Mouse (Mus musculus) hindbrain, postnatal 0 days (tissue): ENCODE measurements at regions not wholly inside any gene's neighbourhood (a gene's known extent, or its start where the extent isn't known, plus 50 kb on each side); places are given as distances from the start of the nearest gene placed in this dataset.
A peak's percentile ranks its signal among the peaks of the same experiment; 100 is the strongest.

Source experiments
- ATAC-seq: fragments of 200-750 bp; cut with Nextera tagmentation; 2 replicates; pipeline ENCODE4 v1.8.0; 2017; ENCODE audit warnings: mild to moderate bottlenecking, moderate TSS enrichment, moderate library complexity
- DNase-seq: peaks from one replicate; pipeline ENCODE4 v3.0.0-alpha.2; 2015; ENCODE audit warnings: low spot score
- H3K27ac ChIP-seq: fragments of 300-500 bp; sonication (generic); 2 replicates; pipeline ENCODE4 v1.5.1; 2014; ENCODE audit warnings: mild to moderate bottlenecking
- H3K27me3 ChIP-seq: fragments of 300-500 bp; sonication (generic); 2 replicates; pipeline ENCODE4 v1.6.1; 2014; ENCODE audit warnings: low read length, mixed read lengths; ENCODE audit not compliant: insufficient read depth
- H3K36me3 ChIP-seq: fragments of 300-500 bp; sonication (generic); 2 replicates; pipeline ENCODE4 v1.6.1; 2014; ENCODE audit warnings: low read length, mixed read lengths; ENCODE audit not compliant: insufficient read depth
- H3K4me1 ChIP-seq: fragments of 300-500 bp; sonication (generic); 2 replicates; pipeline ENCODE4 v1.6.1; 2014; ENCODE audit warnings: antibody characterized with exemption, low read length, mixed read lengths; ENCODE audit not compliant: insufficient read depth
- H3K4me2 ChIP-seq: fragments of 300-500 bp; sonication (generic); 2 replicates; pipeline ENCODE4 v1.6.1; 2014; ENCODE audit warnings: low read depth, mild to moderate bottlenecking, low read length, moderate library complexity, mixed read lengths
- H3K4me3 ChIP-seq: fragments of 300-500 bp; sonication (generic); 2 replicates; pipeline ENCODE4 v1.5.1; 2014; ENCODE audit warnings: low read length
- H3K9ac ChIP-seq: fragments of 300-500 bp; sonication (generic); replicated peaks from 2 replicates; pipeline ENCODE4 v1.6.1; 2014; ENCODE audit warnings: mild to moderate bottlenecking, low read length, moderate library complexity, mixed read lengths
- H3K9me3 ChIP-seq: fragments of 300-500 bp; sonication (generic); 2 replicates; pipeline ENCODE4 v1.6.1; 2016; ENCODE audit warnings: low read length, mixed read lengths
- CTCF ChIP-seq: IDR thresholded peaks from 2 replicates; pipeline ENCODE4 v1.5.1; 2016; ENCODE audit warnings: antibody characterized with exemption, control low read depth, low read depth
- WGBS: fragments of 180-500 bp; shearing (Covaris S2); extraction: QIAGEN DNeasy Blood & Tissue Kit; methylation state at CpG from one replicate; pipeline ENCODE4 v1.1.7; 2014; 5-methylcytosine and 5-hydroxymethylcytosine counted together

- ATAC-seq (no peak), DNase-seq (peak; percentile 34)
- H3K4me3 ChIP-seq: no peak overlapping the region
- no peak for TF ChIP-seq CTCF
- H3K27ac ChIP-seq: no peak overlapping the region
- H3K36me3 ChIP-seq: no peaks in the 10 kb centered on the region
- H3K27me3 ChIP-seq: no peaks in the 10 kb centered on the region
- no peaks in the 10 kb centered on the region; the same call in 1 of the 2 replicates for H3K4me1 ChIP-seq
- H3K4me2 ChIP-seq: no peak overlapping the region
- H3K9ac ChIP-seq: no peak overlapping the region
- H3K9me3 ChIP-seq: no peaks in the 10 kb centered on the region
- 46% methylated on average over 2 of the region's 2 CpGs for WGBS
Observed at GRCm38 (mm10) chr3:45803234-45803633, 425.0 kb downstream of the Pcdh10 start.
